Mouse (Mus musculus): ENCODE data around the gene Cdc5l.
A peak's percentile ranks its signal among the peaks of the same experiment; 100 is the strongest.
"Not testable (repeated sequence)": the region's sequence is repeated elsewhere in the genome, so short reads cannot be mapped to it uniquely, and the experiment has no call there.

Gene Cdc5l

DNA sequence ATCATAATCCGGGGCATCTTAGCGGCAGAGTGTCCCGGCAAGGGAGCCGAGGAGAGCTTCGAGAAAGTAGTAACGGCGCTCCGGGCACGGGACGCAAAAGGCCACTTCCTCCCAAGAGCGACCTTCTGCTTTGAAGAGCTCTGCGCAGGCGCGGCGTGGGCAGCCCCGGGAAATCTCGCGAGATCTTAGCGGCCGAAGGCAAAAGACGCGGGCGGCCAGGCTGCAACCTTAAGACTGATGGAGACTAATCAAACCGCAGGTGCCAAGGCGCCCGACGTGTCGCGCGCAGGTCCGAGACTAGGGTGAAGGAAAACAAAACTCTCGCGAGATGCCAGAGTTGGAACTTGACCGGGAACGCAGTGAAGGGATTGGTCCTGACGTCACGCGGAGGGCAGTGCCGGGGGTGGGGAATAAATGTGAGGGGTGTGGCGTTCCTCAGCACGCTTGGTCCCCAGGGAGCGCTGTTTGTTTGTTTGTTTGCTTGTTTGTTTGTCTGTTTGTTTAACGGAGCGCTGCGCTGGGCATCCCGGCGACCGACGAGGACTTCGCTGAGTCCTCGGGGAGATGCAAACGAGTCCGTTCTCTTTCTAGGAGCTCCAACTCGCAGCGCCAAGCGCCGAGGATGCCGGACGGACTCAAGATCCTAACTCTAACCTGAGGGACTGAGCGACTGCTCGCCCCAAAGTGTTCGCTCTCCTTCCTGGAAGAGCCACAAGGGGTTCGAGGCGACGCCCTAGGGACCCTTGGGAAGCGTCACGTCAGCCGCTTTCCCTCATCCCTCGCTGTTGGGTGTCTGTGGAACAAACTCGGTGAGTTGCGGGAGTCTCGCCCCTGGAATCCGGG, at the start of gene Cdc5l:
Gene Cdc5l (minus strand): TSS at position 319 of the 843 bp plus-strand sequence.
- DNase-seq (ENCODE audit: extremely low spot score, low read depth, low spot score): peak; percentile 98

DNA sequence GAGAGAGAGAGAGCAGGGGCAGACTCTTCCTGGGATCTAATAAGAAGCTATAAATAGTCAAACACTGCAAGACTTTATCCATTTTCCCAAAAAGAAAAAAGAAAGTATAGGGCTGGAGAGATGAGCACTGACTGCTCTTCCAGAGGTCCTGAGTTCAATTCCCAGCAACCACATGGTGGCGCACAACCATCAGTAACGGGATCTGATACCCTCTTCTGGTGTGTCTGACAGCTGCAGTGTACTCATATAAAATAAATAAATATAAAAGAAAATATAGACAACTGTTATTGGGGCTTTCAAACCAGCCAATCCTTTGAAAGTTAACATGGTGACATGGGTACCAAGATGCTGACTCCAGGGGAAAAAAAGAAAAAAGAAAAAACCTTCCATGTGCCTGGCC, 46.9 kb upstream of the Cdc5l start:
- DNase-seq (ENCODE audit: extremely low spot score, low read depth, low spot score): no peak

DNA sequence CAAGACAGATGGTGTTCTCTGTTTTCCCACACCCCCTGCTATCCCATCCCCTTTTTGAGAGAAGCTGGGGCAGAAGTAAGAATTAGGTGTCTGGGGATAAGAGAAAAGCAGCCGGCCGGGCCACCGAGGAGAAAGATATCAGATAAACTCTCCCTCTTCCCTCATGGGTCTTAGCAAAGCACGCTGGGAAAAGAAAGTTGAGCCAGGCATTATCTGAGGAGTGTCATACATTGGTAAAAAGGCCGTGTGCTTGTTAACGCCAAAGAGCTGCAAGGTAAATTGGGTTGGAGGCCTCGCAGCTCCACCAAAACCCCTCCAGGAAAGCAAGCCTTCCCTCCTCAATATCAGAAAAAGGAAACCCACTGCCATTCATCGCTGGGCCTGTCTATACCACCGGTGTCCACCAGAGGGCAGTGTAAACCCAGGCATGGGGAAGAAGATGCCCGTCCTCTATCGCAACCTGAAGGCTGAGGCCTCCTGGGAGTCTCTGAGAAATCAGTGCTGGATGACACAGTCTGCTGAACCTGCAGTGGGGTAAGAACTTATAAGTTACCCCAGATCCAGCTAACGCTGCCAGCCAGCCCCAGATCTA, 44.8 kb upstream of the Cdc5l start:
- peak; percentile 46 for DNase-seq (ENCODE audit: extremely low spot score, low read depth, low spot score)

DNA sequence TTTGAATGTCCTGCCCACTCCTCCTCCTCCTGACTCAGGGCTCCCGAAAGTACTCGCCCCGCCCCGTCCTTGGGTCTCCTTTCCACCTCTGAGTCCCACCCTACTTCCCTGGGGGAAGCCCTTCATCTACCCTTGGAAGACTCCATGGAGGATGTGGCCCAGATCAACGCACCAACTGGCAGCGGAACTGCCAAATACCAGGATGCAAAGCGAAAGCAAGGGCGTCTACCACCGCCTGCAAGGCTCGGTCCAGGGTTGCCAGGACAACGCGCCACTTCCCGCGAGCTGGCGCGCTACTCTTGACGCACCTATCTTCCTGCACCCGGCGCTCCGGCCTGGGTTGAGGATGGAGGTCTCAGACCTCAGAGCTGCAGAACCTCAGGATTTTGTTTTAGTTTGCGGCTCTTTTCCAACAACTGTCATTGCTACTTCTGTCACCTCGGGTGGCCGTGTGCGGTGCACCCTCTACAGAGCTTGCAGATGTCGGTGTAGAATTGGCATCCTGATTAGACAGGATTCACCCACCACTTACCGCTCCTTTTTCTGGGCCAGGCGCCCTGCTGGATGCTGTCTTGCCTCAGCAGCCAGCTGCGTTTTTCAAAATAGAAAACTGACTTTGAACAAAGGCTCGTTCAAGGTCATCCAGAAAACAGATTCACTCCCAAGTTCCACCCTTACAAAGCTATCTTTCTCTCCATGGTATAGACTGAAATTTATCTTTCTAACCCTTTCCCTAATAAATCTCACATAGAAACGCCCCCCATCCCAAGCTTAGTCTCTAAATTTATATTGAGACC, 41.3 kb upstream of the Cdc5l start, which contains the start of gene Spats1:
Gene Spats1 (minus strand): TSS at position 747 of the 797 bp plus-strand sequence.
- DNase-seq (ENCODE audit: extremely low spot score, low read depth, low spot score): no peak

DNA sequence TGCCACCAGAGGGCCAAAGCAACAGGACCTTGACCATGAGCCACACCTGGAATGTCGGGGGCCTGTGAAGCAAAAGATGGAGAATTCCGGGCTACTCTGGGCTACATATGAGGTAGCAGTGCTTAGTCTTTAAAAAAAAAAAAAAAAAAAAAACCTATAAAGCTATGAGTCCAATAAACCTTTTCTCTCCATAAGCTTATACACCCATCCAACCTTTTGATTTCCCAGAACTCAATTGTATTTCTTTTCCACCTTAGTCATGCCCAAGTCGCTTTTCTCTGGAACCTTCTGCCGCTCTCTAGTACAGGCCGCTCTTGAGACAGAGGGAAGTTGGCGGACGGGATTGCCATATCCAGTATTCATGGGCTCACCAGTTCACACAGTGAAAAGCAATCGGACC, 40.6 kb upstream of the Cdc5l start:
- no peak for DNase-seq (ENCODE audit: extremely low spot score, low read depth, low spot score)

DNA sequence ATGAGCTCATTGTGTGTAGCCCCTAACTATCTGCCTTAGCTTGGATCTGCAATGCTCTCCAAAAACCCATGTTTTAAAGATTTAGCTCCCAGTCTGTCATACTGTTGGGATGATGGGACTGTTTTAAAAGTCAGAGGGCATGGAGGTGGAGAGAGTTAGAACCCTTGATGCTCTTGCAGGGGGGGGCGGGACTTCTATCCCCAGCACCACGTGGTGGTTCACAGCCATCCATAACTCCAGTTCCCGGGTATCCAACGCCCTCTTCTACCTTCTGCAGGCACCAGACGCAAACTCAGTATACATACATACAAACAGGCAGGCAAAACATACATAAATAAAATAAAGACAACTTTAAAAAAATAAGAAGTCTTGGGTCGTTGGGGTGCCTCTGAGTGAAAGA, 40.1 kb upstream of the Cdc5l start:
- no peak for DNase-seq (ENCODE audit: extremely low spot score, low read depth, low spot score)

DNA sequence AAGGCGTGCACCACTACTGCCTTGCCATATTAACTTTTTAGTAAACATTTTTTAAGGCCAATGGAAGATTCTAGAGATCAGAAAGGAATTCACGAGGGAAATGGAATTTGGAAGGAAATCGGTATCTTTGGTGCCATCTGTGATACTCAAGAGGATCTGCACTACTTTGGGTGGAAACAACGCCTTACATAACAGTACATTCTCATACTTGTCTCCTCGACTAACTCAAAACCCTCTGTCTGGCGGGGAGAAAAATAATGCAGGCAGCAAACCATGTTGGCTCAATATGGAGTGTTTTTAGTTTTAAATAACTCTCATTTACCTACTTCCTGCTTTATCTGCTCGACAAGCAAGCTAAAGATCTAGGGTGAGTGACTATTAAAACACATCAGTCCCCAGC, 37.2 kb upstream of the Cdc5l start:
- no peak for DNase-seq (ENCODE audit: extremely low spot score, low read depth, low spot score)

DNA sequence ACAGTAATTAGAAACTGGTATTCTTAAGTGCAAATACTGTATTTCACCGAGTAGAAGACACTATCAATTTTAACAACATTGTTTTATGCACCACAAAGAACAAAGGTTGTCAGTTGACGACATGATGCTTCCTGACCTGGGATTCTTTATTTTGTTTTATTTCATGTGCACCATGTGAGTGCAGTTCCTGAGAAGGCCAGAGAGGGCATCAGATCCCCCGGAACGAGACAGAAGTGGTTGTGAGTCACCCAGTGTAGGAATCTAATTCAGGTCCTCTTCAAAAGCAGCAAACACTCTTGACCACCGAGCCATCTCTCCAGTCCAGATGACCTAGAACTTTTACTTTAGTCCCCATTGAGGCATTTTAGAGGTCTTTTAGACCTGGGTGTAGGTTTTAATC, 34.8 kb upstream of the Cdc5l start:
- DNase-seq (ENCODE audit: extremely low spot score, low read depth, low spot score): no peak

DNA sequence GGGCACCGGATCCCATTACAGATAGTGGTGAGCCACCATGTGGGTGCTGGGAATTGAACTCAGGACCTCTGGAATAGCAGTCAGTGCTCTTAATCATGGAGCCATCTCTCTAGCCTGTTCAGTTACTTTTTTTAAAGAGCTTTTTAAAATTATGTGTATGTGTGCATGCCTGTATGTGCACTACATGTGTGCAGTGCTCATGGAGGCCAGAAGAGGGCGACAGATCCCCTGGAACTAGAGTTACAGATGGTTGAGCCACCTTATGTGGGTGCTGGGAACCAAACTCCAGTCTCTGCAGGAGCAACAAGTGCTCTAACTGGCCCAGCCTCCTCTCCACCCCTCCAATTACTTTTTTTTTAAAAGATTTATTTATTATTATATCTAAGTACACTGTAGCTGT, 33.2 kb upstream of the Cdc5l start:
- no peak for DNase-seq (ENCODE audit: extremely low spot score, low read depth, low spot score)

DNA sequence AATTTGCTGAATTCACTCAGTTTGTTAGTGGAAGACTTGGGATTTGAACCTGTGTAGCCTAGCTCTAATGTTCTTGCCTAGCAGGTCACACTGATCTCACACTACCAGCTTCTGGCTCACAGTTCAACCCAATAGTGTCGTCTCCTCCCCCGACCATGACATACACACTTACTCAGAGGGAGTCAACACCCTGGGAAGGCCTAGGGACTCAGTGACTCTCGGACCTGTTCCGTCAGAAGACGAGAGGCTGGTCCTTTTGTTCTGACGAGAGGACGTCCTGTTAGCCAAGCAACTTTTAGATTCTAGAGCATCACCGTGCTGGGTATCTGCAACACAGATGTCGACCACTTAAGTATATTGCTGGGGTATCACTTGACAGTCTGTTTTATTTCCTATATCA, 30.7 kb upstream of the Cdc5l start:
- no peak for DNase-seq (ENCODE audit: extremely low spot score, low read depth, low spot score)

DNA sequence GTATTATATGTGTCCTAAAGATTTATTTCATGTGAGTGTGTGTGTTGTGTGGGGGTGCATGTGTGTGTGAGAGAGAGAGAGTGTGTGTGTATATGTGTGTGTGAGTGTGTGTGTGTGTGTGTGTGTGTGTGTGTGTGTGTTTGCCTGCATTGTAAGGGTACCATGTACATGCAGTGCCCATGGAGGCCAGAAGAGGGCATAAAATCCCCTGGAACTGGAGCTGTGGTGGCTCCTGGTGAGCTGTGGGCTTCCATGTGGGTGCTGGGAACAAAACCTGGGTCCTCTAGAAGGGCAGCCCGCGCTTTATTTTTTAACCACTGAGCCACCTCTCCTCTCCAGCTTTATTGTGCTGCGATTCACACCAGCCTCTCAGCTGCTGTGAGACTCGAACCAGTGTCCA, 29.0 kb upstream of the Cdc5l start:
- DNase-seq (ENCODE audit: extremely low spot score, low read depth, low spot score): no peak

DNA sequence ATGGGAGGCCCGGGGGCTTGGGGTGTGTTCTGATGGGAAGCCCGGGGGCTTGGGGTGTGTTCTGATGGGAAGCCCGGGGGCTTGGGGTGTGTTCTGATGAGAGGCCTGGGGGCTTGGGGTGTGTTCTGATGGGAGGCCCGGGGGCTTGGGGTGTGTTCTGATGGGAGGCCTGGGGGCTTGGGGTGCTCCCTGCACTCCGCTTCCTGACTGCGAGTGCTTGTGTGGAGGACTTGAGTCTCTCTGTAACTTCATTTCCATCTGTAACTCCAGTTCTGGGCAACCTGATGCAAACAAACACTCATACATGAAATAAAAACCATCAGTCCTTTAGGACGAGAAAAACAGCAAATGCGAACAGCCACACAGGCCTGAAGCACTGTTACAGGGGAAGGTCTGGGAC, 25.5 kb upstream of the Cdc5l start:
- DNase-seq (ENCODE audit: extremely low spot score, low read depth, low spot score): no peak

DNA sequence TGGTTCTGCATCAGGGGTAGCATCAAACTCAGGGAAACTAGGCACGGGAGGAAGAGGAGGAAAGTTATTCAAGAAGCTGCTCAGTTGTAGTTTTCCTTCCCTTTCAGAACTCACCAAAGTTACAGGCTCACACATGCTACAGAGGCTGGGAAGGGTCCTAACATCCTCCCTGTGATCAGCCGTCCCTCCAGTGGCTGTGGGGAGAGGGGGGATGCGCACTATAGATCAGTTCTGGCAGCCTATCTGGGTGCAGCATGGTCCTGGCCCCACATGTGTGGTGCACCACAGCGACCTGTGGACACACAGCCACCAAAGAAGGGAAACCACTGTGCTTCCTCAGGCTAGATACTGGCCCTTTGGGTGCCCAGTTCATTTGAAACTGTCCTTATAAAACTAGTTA, 25.0 kb upstream of the Cdc5l start:
- no peak for DNase-seq (ENCODE audit: extremely low spot score, low read depth, low spot score)

DNA sequence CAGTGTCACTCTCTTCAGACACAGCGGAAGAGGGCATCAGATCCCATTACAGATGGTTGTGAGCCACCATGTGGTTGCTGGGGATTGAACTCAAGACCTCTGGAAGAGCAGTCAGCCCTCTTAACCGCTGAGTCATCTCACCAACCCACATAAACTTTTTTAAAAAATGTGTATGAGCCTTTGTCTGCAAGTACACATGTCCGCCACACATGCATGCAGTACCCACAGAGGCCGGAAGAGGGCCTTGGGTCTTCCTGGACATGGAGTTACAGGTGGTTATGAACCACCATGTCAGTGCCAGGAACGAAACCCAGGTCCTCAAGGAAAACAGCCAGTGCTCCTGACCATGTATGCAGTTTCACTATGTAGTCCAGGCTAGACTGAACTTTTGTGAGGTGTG, 23.9 kb upstream of the Cdc5l start:
- no peak for DNase-seq (ENCODE audit: extremely low spot score, low read depth, low spot score)

DNA sequence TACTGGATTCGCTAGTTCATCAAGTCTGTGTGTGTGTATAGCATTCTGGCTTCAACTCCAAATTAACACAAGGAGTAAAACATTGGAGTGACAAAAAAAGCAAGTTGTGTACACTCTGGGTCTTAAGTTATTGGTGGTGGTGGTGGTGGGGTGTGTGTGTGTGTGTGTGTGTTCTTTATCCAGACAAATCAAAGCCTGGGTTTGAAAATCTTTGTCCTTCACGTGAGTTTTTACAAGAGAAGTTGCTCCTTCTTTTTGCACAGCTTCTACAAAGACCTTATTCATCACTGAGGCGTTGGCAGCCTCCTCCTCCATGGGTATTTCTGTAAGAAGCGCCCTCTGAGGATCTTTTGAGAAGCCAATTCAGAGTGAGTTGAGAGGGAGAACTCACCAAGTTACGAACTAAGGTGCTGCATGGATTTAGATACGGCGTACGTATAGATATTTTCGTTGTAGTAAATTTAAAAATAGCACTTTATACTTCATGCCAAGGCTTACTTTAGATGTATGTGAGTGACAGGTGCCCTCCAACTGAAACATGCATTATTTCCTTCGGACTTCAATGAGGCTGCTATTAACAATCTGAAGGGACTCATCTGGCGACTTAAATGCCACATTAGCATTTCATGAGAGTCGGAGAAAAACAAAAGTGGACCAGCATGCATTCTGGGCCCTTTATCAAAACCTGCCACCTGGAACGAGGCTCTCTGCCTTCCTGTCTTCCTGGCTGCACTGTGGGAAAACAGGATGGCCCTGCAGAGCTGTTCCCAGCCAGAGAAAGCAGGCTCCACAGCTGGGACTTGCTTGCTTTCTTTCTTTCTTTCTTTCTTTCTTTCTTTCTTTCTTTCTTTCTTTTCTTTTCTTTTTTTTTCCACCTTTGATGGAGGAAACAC, 23.0 kb upstream of the Cdc5l start:
- DNase-seq (ENCODE audit: extremely low spot score, low read depth, low spot score): no peak

DNA sequence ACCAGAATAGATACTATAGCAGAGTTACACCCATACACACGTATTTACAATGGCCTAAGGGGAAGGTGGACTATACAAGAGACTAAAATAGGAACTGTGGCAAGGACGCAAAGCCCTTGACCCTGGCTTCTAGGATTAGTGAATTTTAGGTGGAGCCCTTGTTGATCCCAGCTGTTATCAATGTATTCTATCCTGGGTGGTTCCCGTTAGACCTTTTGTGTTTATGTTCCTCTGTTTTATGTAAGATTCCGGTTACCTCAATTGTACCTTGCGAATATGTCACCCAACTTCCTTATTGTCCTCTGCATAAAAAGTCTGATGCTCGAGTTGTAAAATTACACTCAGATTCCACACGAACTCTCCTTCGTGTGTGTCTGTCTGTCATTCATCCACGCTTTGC, 22.2 kb upstream of the Cdc5l start:
- DNase-seq (ENCODE audit: extremely low spot score, low read depth, low spot score): not testable (repeated sequence)

DNA sequence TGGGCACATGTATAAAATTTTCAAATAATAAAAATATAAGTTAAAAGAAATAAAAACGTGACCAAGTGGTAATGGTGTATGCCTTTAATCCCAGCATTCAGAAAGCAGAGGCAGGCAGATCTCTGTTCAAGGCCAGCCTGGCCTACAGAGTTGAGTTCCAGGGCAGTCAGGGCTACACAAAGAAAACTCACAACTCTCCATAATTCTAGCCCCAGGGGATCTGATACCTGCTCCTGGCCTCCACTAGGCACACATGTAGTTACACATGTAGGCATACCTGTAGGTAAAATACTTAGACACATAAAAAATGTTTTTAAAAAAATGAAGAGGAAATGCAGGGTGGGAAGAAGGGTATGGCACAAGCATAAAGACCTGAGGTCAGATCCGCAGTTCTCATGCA, 21.3 kb upstream of the Cdc5l start:
- no peak for DNase-seq (ENCODE audit: extremely low spot score, low read depth, low spot score)

DNA sequence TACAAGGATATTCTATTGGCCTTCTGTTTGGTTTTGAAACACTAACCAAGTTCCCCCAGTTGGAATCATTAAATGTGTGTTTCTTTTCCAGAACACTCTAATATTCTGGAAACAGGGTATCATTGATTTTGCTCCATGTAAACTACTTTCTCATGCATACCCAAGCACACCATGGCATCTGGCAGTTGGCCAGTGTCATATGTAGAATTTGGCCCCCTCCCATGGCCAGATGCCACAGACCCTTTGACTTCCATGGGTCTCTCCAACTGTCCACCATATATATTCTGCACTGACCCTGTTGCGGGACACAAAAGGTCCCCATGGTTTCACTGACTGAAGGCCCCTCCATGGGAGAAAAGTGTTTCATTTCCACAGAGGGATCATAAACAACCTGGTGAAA, 18.7 kb upstream of the Cdc5l start:
- DNase-seq (ENCODE audit: extremely low spot score, low read depth, low spot score): no peak

DNA sequence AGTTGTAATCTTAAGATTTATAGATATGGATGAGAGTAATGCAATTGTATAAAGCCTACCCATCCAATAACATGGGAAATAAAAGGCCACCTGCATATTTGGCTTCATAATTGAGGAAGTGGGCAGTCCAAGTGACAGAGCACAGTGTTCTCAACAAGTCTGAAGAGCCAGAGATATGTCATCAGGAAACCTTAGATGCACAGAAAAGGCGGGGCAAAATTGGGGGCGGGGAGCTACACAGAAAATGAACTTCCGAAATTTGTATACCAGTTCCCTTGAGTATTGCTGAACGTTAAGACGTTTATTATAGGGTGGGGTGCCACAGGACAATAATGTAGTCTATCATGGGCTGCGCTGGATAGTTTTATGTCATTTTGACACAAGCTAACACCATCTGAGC, 16.6 kb upstream of the Cdc5l start:
- no peak for DNase-seq (ENCODE audit: extremely low spot score, low read depth, low spot score)

DNA sequence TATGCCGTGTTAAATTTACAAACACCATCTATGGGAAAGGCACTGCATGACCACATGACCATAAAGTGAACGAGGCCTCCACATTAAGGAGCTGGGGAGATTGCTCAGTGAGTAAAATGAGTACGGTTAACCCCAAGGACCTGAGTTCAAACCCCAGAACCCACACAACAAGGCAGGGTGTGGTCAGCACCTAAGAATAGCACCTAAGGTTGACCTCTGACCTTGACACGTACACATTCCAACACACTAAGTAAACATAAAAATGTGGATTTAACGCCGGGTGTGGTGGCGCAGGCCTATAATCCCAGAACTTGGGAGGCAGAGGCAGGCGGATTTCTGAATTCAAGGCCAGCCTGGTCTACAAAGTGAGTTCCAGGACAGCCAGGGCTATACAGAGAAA, 16.0 kb upstream of the Cdc5l start:
- no peak for DNase-seq (ENCODE audit: extremely low spot score, low read depth, low spot score)

DNA sequence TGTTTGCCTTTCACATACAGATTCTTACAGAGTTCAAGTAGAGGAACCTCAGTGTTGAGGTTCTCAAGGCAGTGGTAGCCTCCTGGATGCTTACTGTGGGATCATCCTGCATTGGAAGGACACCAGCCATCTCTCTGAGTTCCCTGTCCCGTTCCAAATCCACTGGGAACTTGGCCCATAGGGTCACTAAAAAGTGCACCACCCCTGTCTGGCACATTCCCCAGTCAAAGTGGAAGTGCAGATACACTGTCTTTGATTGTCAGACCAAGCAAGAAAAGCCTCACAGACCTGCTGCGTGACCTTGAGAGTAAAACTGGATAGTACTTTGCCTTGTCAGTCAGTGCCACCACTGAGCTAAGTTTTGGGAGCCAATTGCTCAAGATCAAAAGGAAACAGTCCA, 13.5 kb upstream of the Cdc5l start:
- DNase-seq (ENCODE audit: extremely low spot score, low read depth, low spot score): no peak
